Mouse (Mus musculus) ES-Bruce4 (cell line): ENCODE results near the gene Slirp.

Experiments used
- CTCF ChIP-seq: IDR thresholded peaks from one replicate; pipeline ENCODE4 v1.8.1; 2011; ENCODE audit warnings: low read depth, low read length
- EP300 ChIP-seq: IDR thresholded peaks from 2 replicates; pipeline ENCODE4 v1.6.1; 2011; ENCODE audit warnings: low read depth, low read length; ENCODE audit not compliant: insufficient read depth
- POLR2A ChIP-seq: IDR thresholded peaks from one replicate; pipeline ENCODE4 v1.8.1; 2011; ENCODE audit warnings: low read length; ENCODE audit not compliant: insufficient read depth

GRCm38 (mm10) chr12:87419974-87420485 is 23.7 kb upstream of the Slirp start:
- TF ChIP-seq CTCF = no peak
- TF ChIP-seq EP300 = no peak
- no peak for TF ChIP-seq POLR2A
